Mouse (Mus musculus): ENCODE data around the gene Togaram2.
"Not testable (repeated sequence)": the region's sequence is repeated elsewhere in the genome, so short reads cannot be mapped to it uniquely, and the experiment has no call there.

Togaram2 gene

DNA sequence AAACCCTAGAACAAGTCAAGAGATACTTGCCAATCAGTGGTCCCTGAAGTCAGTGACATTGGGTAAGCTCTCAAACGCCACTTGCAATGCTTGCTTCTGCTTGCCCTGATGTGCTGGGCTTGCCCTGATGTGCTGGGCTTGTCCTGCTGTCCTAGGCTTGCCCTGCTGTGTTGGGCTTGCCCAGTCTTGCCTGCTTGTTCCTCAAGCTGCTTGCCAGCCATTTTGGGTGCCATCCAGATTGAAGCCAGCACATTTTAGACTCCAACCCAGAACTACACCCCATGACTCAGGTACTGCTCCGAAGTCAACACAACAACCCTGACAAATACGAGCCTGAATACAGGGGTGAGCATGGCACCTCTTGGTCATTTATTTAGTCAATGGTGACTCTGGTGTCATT is 69.1 kb downstream of the Togaram2 start:
- DNase-seq (ENCODE audit: low spot score), result peak; percentile 38

DNA sequence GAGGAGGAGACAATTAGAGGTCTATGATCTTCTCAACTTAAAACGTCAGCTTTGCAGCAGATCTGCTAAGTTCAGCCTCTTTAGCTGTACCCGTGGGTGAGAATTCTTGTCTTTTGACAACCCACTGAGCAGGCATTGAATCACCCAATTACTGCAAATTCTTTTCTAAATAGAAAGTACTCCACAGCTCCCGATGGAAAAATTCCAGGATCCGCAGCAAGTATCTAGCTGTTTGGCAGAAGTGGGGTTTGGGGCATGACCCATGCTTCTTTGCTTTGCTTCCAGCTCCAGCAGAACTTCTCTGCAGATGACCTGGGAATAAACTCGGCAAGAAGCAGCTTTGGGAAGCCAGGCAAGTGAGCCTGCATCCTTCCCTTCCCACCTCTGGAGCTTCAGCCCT is 69.9 kb downstream of the Togaram2 start:
- no peak for DNase-seq (ENCODE audit: low spot score)

DNA sequence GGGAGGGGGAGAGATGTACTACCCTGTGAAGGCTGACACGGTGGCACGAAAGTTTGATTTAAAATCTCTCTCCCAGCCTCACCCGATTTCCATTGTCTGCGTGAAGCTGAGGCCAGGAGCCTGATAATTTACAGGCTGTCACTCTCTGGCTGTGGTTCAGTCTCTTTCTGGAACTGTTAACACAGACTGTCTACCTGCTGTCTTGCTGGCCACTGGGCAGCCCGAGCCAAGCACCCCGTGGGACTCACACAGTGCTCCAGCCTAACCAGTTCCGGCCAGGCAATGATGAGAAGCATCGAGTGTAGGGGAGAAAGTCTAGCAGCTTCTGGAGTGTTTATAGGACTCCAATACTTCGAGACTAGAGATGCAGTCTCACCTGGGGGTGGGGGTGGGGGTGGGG is 73.1 kb downstream of the Togaram2 start:
- no peak for DNase-seq (ENCODE audit: low spot score)

DNA sequence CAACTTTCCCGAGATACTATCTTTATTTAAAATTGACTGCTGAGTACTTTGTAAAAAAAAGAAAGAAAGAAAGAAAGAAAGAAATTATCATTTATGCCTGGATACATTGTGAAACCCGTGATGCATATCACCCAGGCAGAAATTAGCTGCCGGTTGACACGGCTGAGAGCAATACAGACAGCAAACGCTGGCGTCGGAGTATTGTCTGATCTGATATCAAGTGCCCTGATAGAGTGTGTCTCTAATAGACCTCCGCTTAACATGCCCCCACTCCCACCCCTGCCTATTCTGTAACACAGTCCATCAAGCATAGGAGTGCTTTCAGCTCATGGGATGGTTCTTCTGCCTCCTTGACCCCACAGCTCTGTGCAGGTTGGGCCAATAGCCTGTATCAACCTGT is 74.5 kb downstream of the Togaram2 start:
- no peak for DNase-seq (ENCODE audit: low spot score)

DNA sequence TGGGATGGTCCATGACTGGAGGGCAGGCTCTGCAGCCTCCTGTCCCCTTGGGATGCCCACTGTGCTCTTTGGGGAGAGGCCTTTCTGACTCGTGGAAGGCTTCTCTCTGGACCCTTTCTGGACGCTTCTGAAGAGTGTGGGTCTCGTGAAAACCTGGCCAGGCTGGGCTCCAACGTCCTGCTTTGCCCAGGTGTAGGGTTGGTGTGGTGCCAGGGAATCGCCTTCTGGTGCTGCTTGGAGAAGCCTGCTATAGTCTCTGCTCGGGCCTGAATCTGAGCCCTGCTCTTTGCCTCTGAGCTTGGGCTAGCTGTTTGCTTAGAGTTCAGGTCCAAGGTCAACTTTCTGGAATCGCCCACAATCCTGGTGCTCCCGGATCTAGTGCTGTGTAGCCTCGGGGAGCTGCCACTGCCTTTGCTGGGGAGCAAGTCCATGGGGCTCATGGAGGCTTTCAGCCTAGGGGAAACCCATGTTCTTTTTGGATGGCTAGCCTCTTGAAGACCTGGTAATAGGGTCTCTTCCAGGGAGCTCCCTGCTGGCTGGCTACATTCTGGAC is 76.6 kb downstream of the Togaram2 start:
- DNase-seq (ENCODE audit: low spot score), result no peak

DNA sequence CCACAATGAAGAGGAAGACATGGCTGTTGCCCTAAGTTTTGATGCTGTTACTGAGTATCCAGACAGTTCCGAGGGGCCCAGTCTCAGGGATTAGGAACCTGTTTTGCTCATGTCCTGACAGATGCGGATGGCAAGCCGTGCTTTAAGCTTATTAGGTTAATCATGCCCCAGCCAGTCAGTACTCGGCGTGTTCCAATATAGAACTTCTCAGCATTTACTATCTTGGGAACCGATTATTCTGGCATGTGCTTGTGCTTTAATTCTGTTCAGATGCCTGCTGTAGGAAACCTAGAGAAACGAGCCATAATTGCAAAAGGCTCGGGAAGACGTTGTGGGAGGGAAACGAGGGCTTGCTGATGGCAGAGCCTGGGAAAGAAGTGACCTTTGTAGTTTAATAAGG is 79.8 kb downstream of the Togaram2 start, which contains the start of gene Pcare:
Pcare (minus strand) TSS at position 64 of the 400 bp plus-strand sequence.
- no peak for DNase-seq (ENCODE audit: low spot score)

DNA sequence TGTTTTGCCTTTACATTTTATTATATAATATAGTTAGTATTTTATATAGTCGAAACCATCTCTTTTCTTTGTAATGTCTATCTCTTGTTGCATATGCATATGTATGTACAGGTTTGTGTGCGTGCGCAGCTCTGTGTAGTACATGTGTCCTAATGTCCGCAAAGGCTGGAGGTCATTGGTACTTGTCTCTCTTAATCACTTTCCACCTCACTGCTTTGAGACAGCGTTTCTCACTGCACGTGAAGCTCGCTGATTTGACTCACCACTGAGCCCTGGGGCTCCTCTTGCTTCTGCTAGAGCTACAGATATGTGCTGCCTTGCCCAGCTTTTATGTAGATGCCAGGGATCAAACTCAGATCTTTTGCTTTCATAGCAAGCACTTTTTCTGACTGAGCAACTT is 87.5 kb downstream of the Togaram2 start:
- no peak for DNase-seq (ENCODE audit: low spot score)

DNA sequence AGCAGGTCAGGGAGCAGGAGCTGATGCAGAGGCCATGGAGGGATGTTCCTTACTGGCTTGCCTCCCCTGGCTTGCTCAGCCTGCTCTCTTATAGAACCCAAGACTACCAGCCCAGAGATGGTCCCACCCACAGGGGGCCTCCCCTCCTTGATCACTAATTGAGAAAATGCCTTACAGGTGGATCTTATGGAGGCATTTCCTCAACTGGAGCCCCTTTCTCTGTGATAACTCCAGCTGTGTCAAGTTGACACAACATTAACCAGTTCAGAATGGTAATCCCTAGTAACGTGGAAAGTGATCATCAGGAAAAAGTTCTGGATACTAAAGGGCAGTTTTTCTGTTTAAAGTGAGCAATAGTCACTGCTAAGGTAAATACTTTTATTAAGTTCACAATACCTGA is 95.1 kb downstream of the Togaram2 start, which contains the start of gene Clip4:
Clip4 (plus strand) TSS at position 301 of the 400 bp plus-strand sequence.
- not testable (repeated sequence) for DNase-seq (ENCODE audit: low spot score)

DNA sequence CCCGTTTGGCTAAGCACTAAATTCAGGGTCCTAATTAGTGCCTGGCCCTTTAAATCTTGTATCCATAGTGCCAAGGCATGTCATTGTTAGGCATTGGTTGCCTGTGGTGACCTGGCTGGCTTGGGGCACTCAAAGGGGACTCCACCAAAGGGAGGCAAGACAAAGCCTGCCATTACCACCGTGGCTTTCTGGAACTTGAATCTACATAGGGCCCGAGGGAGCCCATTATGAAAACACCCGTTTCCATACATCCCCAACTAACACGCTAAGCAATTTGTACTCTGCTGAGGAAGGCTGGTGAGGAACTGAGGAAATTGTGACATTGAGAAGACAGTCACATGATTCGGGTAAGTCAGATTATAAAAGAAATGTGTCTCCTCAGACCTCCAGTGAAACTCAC is 96.5 kb downstream of the Togaram2 start:
- DNase-seq (ENCODE audit: low spot score), result no peak

DNA sequence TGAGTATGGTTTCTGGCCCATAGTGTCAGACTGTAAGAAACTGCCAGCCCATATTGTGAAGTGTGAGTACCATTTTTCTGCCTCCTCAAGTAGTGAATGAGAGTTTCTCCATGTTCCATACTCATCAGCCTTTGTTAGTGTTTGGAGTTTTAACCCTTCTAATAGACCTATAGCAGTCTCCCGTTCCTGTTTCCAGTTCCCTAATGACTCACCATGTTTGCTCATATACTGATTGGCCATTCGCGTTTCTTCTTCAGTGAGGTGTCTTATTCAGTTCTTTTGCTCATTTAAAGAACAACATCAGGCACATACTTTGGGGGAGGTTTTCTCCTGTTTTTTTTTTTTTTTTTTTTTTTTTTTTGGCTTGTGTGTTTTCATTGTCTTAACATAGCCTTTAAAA is 97.6 kb downstream of the Togaram2 start:
- DNase-seq (ENCODE audit: low spot score), result no peak

DNA sequence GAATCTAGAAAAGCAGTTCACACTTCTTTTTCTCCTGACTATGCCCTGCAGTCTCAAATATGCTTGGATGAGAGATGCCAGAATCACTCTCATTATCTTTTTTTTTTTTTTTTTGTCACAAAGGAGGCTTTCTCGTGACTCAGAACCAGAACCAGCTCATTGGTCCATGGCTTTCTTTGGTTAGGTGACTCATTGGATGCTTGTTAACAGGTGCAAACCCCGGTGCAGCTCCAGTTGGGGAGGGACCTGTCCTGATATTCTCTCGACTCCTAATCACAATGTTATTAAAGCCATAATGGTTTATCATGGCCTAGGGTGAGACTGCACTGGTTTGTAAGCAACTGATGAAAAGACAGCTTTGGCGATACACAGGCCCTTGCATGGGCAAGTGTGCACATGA is 101.1 kb downstream of the Togaram2 start:
- no peak for DNase-seq (ENCODE audit: low spot score)

DNA sequence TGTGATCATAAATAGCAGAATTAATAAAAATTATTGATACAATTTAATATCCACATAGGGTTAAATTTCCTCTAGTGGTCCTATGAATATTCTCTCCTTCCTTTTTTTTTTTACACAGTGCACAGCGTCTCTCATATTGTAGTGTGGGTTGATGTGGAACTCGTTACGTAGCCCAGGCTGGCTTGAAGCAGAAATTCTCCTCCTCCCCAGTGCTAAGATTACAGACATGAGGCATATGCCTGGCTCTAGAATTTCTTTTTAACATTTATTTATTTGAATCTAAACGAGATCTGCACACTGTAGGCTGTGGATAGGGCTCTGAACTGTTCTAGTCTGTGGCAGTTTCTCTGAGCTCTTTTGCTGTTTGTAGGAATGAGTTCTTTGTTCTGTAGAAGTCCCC is 102.2 kb downstream of the Togaram2 start:
- DNase-seq (ENCODE audit: low spot score), result no peak

DNA sequence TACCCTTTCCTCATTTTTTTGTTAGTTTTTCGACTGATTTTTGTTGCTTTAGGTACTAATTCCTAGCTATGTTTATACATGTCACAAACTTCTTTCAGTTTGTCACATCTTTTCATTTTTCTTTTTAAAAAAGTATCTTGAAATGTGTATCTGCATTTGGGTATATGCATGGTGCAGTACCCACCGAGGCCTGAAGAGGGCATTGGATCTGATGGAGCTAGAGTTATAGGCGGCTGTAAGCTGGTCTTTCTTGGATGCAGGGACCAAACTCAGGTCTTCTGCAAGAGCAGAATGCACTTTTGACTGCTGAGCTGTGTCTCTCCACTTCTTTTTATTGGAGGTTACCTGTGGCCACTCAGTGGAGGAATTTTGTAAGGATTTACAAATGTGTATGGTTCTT is 105.6 kb downstream of the Togaram2 start:
- no peak for DNase-seq (ENCODE audit: low spot score)

Data from urinary bladder, postnatal 14 days (tissue).